Mouse (Mus musculus) forebrain, embryonic 13.5 days (tissue): ENCODE measurements at regions not wholly inside any gene's neighbourhood (a gene's known extent, or its start where the extent isn't known, plus 50 kb on each side); places are given as distances from the start of the nearest gene placed in this dataset.

Source experiments
- ATAC-seq: fragments of 200-750 bp; cut with Nextera tagmentation; 2 replicates; pipeline ENCODE4 v1.8.0; 2017
- H3K27ac ChIP-seq: fragments of 300-500 bp; sonication (generic); 2 replicates; pipeline ENCODE4 v1.5.1; 2015; ENCODE audit warnings: inconsistent platforms, mild to moderate bottlenecking, moderate library complexity
- H3K27me3 ChIP-seq: fragments of 300-500 bp; sonication (generic); 2 replicates; pipeline ENCODE4 v1.6.1; 2015; ENCODE audit warnings: mild to moderate bottlenecking, inconsistent platforms
- H3K36me3 ChIP-seq: fragments of 300-500 bp; sonication (generic); 2 replicates; pipeline ENCODE4 v1.6.1; 2015; ENCODE audit warnings: mild to moderate bottlenecking, inconsistent platforms; ENCODE audit not compliant: poor library complexity, severe bottlenecking
- H3K4me1 ChIP-seq: fragments of 300-500 bp; sonication (generic); 2 replicates; pipeline ENCODE4 v1.6.1; 2015; ENCODE audit warnings: inconsistent platforms
- H3K4me2 ChIP-seq: fragments of 300-500 bp; sonication (generic); 2 replicates; pipeline ENCODE4 v1.6.1; 2015; ENCODE audit warnings: inconsistent platforms, mild to moderate bottlenecking, moderate library complexity
- H3K4me3 ChIP-seq: fragments of 300-500 bp; sonication (generic); 2 replicates; pipeline ENCODE4 v1.5.1; 2015; ENCODE audit warnings: mild to moderate bottlenecking, inconsistent platforms
- H3K9ac ChIP-seq: fragments of 300-500 bp; sonication (generic); 2 replicates; pipeline ENCODE4 v1.6.1; 2015; ENCODE audit warnings: mild to moderate bottlenecking, inconsistent platforms
- H3K9me3 ChIP-seq: fragments of 300-500 bp; sonication (generic); replicated peaks from 2 replicates; pipeline ENCODE4 v1.6.1; 2016; ENCODE audit warnings: inconsistent platforms
- WGBS: fragments of 180-500 bp; shearing (Covaris S2); methylation state at CpG from one replicate; pipeline ENCODE4 v1.1.7; 2015; 5-methylcytosine and 5-hydroxymethylcytosine counted together

DNA sequence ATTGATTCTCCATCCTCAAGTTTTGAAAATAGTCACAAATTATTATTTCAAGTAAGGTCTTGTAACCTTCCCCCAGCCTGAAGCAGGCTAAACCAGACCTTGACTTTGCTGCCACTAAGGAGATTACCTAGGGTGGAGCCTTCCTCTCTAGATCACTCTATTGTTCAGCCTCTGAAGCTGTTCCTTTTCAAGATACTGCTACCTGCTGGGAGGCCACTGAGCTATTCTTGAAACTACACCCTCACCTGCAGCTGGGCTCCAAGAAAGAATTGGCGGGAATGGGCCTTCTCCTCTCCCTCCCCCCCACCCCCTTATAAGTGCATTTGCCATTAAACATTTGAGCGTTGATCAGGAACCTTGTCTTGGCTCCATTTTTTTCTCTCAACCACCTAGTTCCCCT lies 534.2 kb upstream of the Dmac1 start:
- Histone ChIP-seq H3K4me1 (no peaks in the 10 kb centered on the region), H3K27ac (no peak overlapping the region), H3K9ac (no peak overlapping the region), H3K4me2 (no peak overlapping the region), H3K27me3 (no peaks in the 10 kb centered on the region), H3K4me3 (no peak overlapping the region), H3K9me3 (no peaks in the 10 kb centered on the region), H3K36me3 (no peaks in the 10 kb centered on the region)
- no peak for ATAC-seq
- 29% methylated on average over 2 of the region's 2 CpGs for whole genome bisulfite sequencing

GRCm38 (mm10) chr4:75801870-75802269 lies 523.8 kb upstream of the Dmac1 start:
- no peaks in the 10 kb centered on the region for H3K36me3 ChIP-seq
- H3K9ac ChIP-seq, result no peak overlapping the region
- H3K4me1 ChIP-seq, result no peaks in the 10 kb centered on the region
- ATAC-seq, result no peak
- WGBS, result 88% methylated on average over 4 of the region's 4 CpGs
- H3K4me3 ChIP-seq, result no peak overlapping the region
- no peaks in the 10 kb centered on the region for H3K9me3 ChIP-seq
- no peak overlapping the region for H3K27ac ChIP-seq
- no peaks in the 10 kb centered on the region for H3K27me3 ChIP-seq
- H3K4me2 ChIP-seq, result no peak overlapping the region

DNA sequence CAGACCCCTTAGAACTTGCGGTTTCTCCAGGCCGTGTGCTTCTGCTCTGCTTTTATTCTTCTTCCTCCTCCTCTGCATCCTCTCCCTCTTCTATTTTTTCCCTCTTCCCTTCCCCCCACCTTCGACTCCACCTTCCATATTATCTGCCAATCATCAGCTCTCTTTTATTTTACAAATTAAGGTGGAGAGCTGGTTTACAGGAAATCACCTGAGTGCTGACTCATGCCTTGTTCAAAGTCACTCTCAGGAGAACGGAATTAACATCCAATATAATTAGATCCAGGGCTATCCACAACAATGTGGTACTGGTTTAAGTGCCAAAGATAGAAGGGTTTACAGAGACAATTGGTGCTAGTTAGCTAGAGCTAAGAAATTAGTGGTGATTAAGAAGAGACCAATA lies 523.1 kb upstream of the Dmac1 start:
- H3K4me1 ChIP-seq, result no peaks in the 10 kb centered on the region
- ATAC-seq, result no peak
- H3K36me3 ChIP-seq, result no peaks in the 10 kb centered on the region
- no peak overlapping the region for H3K4me3 ChIP-seq
- 87% methylated on average over 4 of the region's 4 CpGs for WGBS
- no peaks in the 10 kb centered on the region for H3K27me3 ChIP-seq
- no peak overlapping the region for H3K9ac ChIP-seq
- no peak overlapping the region for H3K4me2 ChIP-seq
- no peak overlapping the region for H3K27ac ChIP-seq
- no peaks in the 10 kb centered on the region for H3K9me3 ChIP-seq

DNA sequence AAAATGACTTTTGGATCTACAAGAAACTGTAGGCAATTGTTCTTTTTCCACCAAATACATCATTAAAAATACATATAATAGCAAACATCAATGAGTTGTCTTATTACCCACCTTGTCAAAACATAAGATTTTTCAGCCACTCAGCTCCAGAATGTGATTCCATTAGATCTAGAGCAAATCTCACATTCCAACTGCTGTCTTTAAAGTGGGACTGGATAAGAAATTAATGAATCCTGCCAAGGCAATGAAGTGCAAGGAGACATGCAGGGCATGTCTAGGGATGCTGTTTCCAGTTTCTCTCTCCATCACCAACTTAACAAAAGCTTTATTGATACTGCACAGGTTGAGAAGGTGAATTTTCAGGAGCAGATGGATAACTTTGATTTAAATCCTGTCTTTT lies 513.7 kb upstream of the Dmac1 start:
- no peak overlapping the region for H3K4me2 ChIP-seq
- H3K9ac ChIP-seq, result no peak overlapping the region
- no peaks in the 10 kb centered on the region for H3K27me3 ChIP-seq
- no peak overlapping the region for H3K27ac ChIP-seq
- H3K4me3 ChIP-seq, result no peak overlapping the region
- no peaks in the 10 kb centered on the region for H3K4me1 ChIP-seq
- ATAC-seq, result no peak
- no peaks in the 10 kb centered on the region for H3K9me3 ChIP-seq
- H3K36me3 ChIP-seq, result no peaks in the 10 kb centered on the region

DNA sequence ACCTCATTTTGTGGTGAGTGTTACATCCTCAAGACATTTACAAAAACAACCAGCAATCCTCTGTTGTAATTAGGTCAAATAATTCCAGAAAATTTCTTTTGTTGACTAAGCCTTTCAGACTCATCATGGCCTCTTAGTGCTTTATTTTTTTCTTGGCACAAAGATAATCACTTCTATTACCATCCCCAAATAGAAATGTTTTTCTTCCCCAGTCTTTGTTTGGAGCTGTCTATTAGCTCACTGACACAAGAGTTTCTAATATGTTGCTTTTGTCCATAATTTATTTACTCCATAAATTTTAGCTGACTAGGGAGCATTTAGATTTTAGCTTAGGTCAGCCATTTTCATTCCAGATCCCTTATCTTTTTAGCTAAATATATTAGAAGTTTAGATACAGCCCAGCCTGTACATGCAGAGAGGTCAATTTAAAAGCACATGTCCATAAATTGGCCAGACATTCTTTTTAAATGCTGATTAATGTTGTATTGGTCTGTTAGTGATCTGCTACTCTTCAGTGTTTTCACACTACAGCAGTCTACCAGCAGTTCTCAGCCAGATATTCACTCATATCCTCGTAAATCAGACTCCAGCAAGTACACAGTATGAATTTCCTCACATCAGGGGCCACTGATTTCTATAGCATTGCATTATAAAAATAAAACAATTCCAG lies 513.0 kb upstream of the Dmac1 start:
- Histone ChIP-seq H3K4me2 (no peak overlapping the region), H3K4me1 (no peaks in the 10 kb centered on the region), H3K4me3 (no peak overlapping the region), H3K27me3 (no peaks in the 10 kb centered on the region), H3K9me3 (no peaks in the 10 kb centered on the region), H3K27ac (no peak overlapping the region), H3K36me3 (no peaks in the 10 kb centered on the region), H3K9ac (no peak overlapping the region)
- no peak for ATAC-seq
- 85% methylated on average over 1 of the region's 1 CpGs for WGBS

DNA sequence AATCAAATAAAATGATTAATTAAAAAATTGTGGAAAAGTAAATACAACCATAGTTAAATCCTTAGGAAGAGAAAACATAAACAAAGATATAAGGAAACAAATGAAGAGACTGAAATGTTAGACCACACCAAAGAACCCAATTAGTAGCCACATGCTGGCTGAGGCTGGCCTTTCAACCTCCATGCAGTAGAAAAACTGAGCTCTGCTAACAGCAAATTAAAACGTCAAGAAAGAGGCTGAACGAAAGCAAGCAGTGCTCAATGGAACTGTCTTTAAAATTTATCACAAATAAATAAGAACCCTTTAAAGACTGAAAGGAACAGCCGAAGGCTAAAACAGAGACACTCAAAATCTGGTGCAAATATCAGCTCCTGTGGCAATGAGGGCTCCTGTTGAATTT lies 509.3 kb upstream of the Dmac1 start:
- Histone ChIP-seq H3K27me3 (no peaks in the 10 kb centered on the region), H3K4me1 (no peaks in the 10 kb centered on the region), H3K9ac (no peak overlapping the region), H3K27ac (no peak overlapping the region), H3K4me3 (no peak overlapping the region), H3K4me2 (no peak overlapping the region), H3K9me3 (no peaks in the 10 kb centered on the region), H3K36me3 (no peaks in the 10 kb centered on the region)
- WGBS, result 18% methylated on average over 3 of the region's 3 CpGs
- no peak for ATAC-seq

GRCm38 (mm10) chr4:75786391-75786790 lies 508.3 kb upstream of the Dmac1 start:
- WGBS, result 41% methylated on average over 4 of the region's 4 CpGs
- no peak for ATAC-seq
- H3K4me1 ChIP-seq, result no peaks in the 10 kb centered on the region

GRCm38 (mm10) chr4:75779492-75779891 lies 501.4 kb upstream of the Dmac1 start:
- no peaks in the 10 kb centered on the region for H3K9me3 ChIP-seq
- H3K9ac ChIP-seq, result no peak overlapping the region
- no peak overlapping the region for H3K4me2 ChIP-seq
- H3K4me1 ChIP-seq, result no peaks in the 10 kb centered on the region
- H3K36me3 ChIP-seq, result no peaks in the 10 kb centered on the region
- WGBS, result 100% methylated on average over 1 of the region's 1 CpGs
- H3K27me3 ChIP-seq, result no peaks in the 10 kb centered on the region
- no peak overlapping the region for H3K4me3 ChIP-seq
- H3K27ac ChIP-seq, result no peak overlapping the region
- no peak for ATAC-seq

More at GRCm38 (mm10) chr4:75786391-75786790, 508.3 kb upstream of the Dmac1 start:
- H3K27ac ChIP-seq, result no peak overlapping the region
- H3K9ac ChIP-seq, result no peak overlapping the region
- no peaks in the 10 kb centered on the region for H3K27me3 ChIP-seq
- H3K9me3 ChIP-seq, result no peaks in the 10 kb centered on the region
- no peak overlapping the region for H3K4me2 ChIP-seq
- H3K4me3 ChIP-seq, result no peak overlapping the region
- H3K36me3 ChIP-seq, result no peaks in the 10 kb centered on the region

GRCm38 (mm10) chr4:75764141-75764540 lies 486.0 kb upstream of the Dmac1 start:
- Histone ChIP-seq H3K27ac (no peak overlapping the region), H3K4me2 (no peak overlapping the region), H3K27me3 (no peaks in the 10 kb centered on the region), H3K9me3 (no peaks in the 10 kb centered on the region), H3K4me3 (no peak overlapping the region), H3K4me1 (no peaks in the 10 kb centered on the region), H3K9ac (no peak overlapping the region), H3K36me3 (no peaks in the 10 kb centered on the region)
- 13% methylated on average over 1 of the region's 1 CpGs for WGBS
- no peak for ATAC-seq

DNA sequence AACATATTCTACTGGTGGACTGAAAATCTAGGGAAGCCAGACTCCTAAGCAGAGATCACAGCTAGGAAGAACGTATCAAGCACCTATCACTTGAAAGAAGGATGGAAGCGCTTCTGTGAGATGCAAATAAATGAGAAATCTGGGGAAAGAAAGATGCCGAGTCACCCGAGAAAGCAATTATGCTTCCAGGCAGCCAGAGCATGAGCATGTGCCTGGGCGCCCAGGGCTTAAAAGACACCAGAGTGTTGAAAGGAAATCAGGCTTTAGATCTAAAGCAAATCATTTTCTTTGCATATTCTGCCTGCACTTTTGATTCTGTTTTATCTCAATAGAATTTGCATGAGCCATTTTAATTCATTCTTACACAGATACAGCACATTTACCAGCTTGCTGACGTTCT lies 466.5 kb upstream of the Dmac1 start:
- Histone ChIP-seq H3K4me3 (no peak overlapping the region), H3K36me3 (no peaks in the 10 kb centered on the region), H3K27ac (no peak overlapping the region), H3K27me3 (no peaks in the 10 kb centered on the region), H3K4me1 (no peaks in the 10 kb centered on the region), H3K4me2 (no peak overlapping the region), H3K9me3 (no peaks in the 10 kb centered on the region), H3K9ac (no peak overlapping the region)
- 0 out of 2 replicates have a peak, but pooled peaks have one; percentile 24 for ATAC-seq
- WGBS, result 41% methylated on average over 6 of the region's 6 CpGs

DNA sequence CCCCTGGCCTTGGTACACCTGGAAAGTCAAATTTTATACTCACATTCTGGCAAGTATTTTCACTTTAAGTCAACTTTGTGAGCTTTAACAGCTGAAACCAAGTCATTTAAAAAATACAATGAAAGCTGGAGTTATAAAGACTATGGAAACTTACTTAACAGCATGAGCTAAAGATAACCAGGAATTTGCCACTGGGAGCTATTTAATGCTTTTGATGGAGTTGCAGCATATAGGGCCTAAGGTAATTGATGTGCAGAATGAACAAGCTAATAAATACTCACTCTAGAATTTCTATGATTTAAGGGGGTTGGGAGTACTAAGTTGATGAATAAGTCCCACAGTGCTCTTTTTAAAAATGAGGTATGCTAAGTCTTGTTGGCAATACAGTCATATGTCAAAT lies 463.5 kb upstream of the Dmac1 start:
- no peak for ATAC-seq
- Histone ChIP-seq H3K27me3 (no peaks in the 10 kb centered on the region), H3K4me3 (no peak overlapping the region), H3K9me3 (no peaks in the 10 kb centered on the region), H3K27ac (no peak overlapping the region), H3K4me1 (no peaks in the 10 kb centered on the region), H3K36me3 (no peaks in the 10 kb centered on the region), H3K4me2 (no peak overlapping the region), H3K9ac (no peak overlapping the region)

GRCm38 (mm10) chr4:75730798-75731400 lies 452.8 kb upstream of the Dmac1 start:
- Histone ChIP-seq H3K9me3 (no peaks in the 10 kb centered on the region), H3K27me3 (no peaks in the 10 kb centered on the region), H3K36me3 (no peaks in the 10 kb centered on the region), H3K9ac (no peak overlapping the region), H3K27ac (no peak overlapping the region), H3K4me2 (no peak overlapping the region), H3K4me3 (no peak overlapping the region), H3K4me1 (no peaks in the 10 kb centered on the region)
- 91% methylated on average over 3 of the region's 3 CpGs for WGBS
- no peak for ATAC-seq

GRCm38 (mm10) chr4:75714652-75715051 lies 436.5 kb upstream of the Dmac1 start:
- H3K9ac ChIP-seq, result no peak overlapping the region
- H3K4me2 ChIP-seq, result no peak overlapping the region
- H3K27me3 ChIP-seq, result no peaks in the 10 kb centered on the region
- ATAC-seq, result no peak
- no peaks in the 10 kb centered on the region for H3K4me1 ChIP-seq
- H3K27ac ChIP-seq, result no peak overlapping the region
- no peaks in the 10 kb centered on the region for H3K36me3 ChIP-seq
- 91% methylated on average over 3 of the region's 3 CpGs for WGBS
- no peaks in the 10 kb centered on the region for H3K9me3 ChIP-seq
- H3K4me3 ChIP-seq, result no peak overlapping the region
